In the genomic region with DNA sequence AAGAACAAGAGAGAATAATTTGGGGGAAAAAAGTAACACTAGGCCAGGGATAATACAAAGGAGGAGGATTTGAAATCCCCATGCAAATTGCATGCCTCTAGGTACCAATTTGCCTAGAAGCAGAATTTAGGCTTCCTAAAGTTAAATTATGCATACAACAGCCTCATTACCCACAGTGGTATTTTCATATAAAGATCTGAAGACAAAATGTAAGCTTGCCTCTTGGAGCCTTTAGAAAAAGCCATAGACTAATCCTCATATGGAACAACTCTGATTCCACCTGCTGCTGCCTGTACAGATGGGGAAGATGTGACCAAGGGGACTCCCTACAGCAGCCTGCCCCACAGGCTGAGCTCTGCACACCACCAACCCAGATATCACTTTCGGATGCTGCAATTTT, we compare ENCODE assay signal across 16 mouse cellular contexts.
A peak's percentile ranks its signal among the peaks of the same experiment; 100 is the strongest.
DNase-seq lines count a peak whose midpoint lies in the region; ATAC-seq and TF ChIP-seq lines count a peak whose summit lies in the region.
"Had no signal": no experiment of that assay in that cellular context is flagged by ENCODE, and none has a peak within 500 bp of the region (broad histone marks: within the 10 kb centered on the region; RNA-seq: fewer than 3 reads in every experiment).

No protein-coding gene starts in this region.

- no peak overlapping the region for H3K9ac ChIP-seq in embryonic facial prominence, embryonic 14.5 days (ENCODE audit: low read depth, low read length)
- H3K9ac ChIP-seq: forebrain, embryonic 12.5 days; hindbrain, embryonic 12.5 days had no signal

- H3K4me2 ChIP-seq in embryonic facial prominence, embryonic 14.5 days (ENCODE audit: low read depth, low read length) = no peak overlapping the region
- H3K4me2 ChIP-seq: forebrain, embryonic 12.5 days; hindbrain, embryonic 12.5 days had no signal

- intact Hi-C loops in left cerebral cortex, adult 2 months (cut with DNase I) = no loop called here
- intact Hi-C loops in left cerebral cortex, postnatal 10 days (cut with DNase I) = no loop called here

- H3K4me3 ChIP-seq in embryonic facial prominence, embryonic 14.5 days (ENCODE audit: low read depth, low read length) = no peak overlapping the region
- no peak overlapping the region for H3K4me3 ChIP-seq in embryonic facial prominence, embryonic 10.5 days
- H3K4me3 ChIP-seq in left cerebral cortex, adult 2 months = no peak overlapping the region
- H3K4me3 ChIP-seq: forebrain, embryonic 12.5 days; heart, embryonic 10.5 days; hindbrain, embryonic 12.5 days had no signal

- no peaks in the 10 kb centered on the region for H3K4me1 ChIP-seq in embryonic facial prominence, embryonic 14.5 days (ENCODE audit: control insufficient read depth, insufficient read depth, low read length)
- H3K4me1 ChIP-seq in embryonic facial prominence, embryonic 10.5 days = no peaks in the 10 kb centered on the region
- H3K4me1 ChIP-seq: forebrain, embryonic 12.5 days; heart, embryonic 10.5 days; hindbrain, embryonic 12.5 days had no signal

- H3K27ac ChIP-seq in embryonic facial prominence, embryonic 14.5 days (replicated peaks; ENCODE audit: low read depth, low read length) = no peak overlapping the region
- H3K27ac ChIP-seq in embryonic facial prominence, embryonic 10.5 days (replicated peaks) = no peak overlapping the region
- H3K27ac ChIP-seq in left cerebral cortex, adult 2 months = peak overlapping the region; percentile 66
- H3K27ac ChIP-seq: forebrain, embryonic 12.5 days; heart, embryonic 10.5 days; hindbrain, embryonic 12.5 days had no signal

- no peaks in the 10 kb centered on the region for H3K36me3 ChIP-seq in embryonic facial prominence, embryonic 14.5 days (ENCODE audit: control insufficient read depth, insufficient read depth, low read length)
- no peaks in the 10 kb centered on the region for H3K36me3 ChIP-seq in embryonic facial prominence, embryonic 10.5 days (replicated peaks)
- H3K36me3 ChIP-seq: forebrain, embryonic 12.5 days; heart, embryonic 10.5 days; hindbrain, embryonic 12.5 days had no signal

- H3K9me3 ChIP-seq in embryonic facial prominence, embryonic 14.5 days (ENCODE audit: control insufficient read depth, low read length) = no peaks in the 10 kb centered on the region
- no peaks in the 10 kb centered on the region for H3K9me3 ChIP-seq in embryonic facial prominence, embryonic 10.5 days
- H3K9me3 ChIP-seq: forebrain, embryonic 12.5 days; heart, embryonic 10.5 days; hindbrain, embryonic 12.5 days had no signal

- peak; percentile 0 for DNase-seq in embryonic facial prominence, embryonic 14.5 days (ENCODE audit: low spot score)
- no peak for DNase-seq in embryonic facial prominence, embryonic 10.5 days (ENCODE audit: low spot score)
- DNase-seq in frontal cortex, postnatal 14 days (ENCODE audit: low spot score in 2 of 2) = no peak
- DNase-seq in left cerebral cortex, adult 2 months (ENCODE audit: extremely low spot score in 1 of 2, low spot score in 2 of 2) = no peak
- DNase-seq in left cerebral cortex, postnatal 10 days (ENCODE audit: extremely low spot score in 1 of 2, low spot score in 2 of 2) = no peak
- DNase-seq in gastrocnemius, adult 18-20 months (ENCODE audit: low spot score) = no peak
- DNase-seq: adrenal gland, postnatal 10 days; gastrocnemius, postnatal 10 days; heart, adult 18-20 months; heart, postnatal 10 days; heart, postnatal 4 days had no signal

- no peaks in the 10 kb centered on the region for H3K27me3 ChIP-seq in embryonic facial prominence, embryonic 14.5 days (replicated peaks; ENCODE audit: control insufficient read depth, insufficient read depth, low read length)
- H3K27me3 ChIP-seq in embryonic facial prominence, embryonic 10.5 days (replicated peaks; ENCODE audit: low read depth, poor library complexity, severe bottlenecking) = no peaks in the 10 kb centered on the region
- H3K27me3 ChIP-seq: forebrain, embryonic 12.5 days; hindbrain, embryonic 12.5 days had no signal

- no peak for TF ChIP-seq CTCF in left cerebral cortex, adult 2 months (IDR thresholded peaks at IDR 0.05)

- ATAC-seq in embryonic facial prominence, embryonic 14.5 days (ENCODE audit: low read depth) = no peak
- ATAC-seq in frontal cortex, adult (ENCODE audit: low TSS enrichment) = peak; percentile 71
- ATAC-seq: intestine, embryonic 16.5 days had no signal

- WGBS in embryonic facial prominence, embryonic 14.5 days = 80% methylated on average over 1 of the region's 1 CpGs
- 88% methylated on average over 1 of the region's 1 CpGs for WGBS in embryonic facial prominence, embryonic 10.5 days
